Mouse (Mus musculus) heart, postnatal 0 days (tissue): ENCODE results near the gene Tmem210. TPM values are rescaled to one million over a fixed set of nuclear protein-coding genes. Genes with fewer than 3 reads are reported as not detected.

Experiments used
- ATAC-seq: fragments of 200-750 bp; cut with Nextera tagmentation; 2 replicates; pipeline ENCODE4 v1.8.0; 2017; ENCODE audit warnings: low read depth, moderate number of reproducible peaks, moderate library complexity; ENCODE audit not compliant: insufficient read depth
- DNase-seq: peaks from one replicate; pipeline ENCODE4 v3.0.0-alpha.2; 2016; ENCODE audit warnings: low spot score
- H3K27ac ChIP-seq: fragments of 300-500 bp; sonication (generic); 2 replicates; pipeline ENCODE4 v1.5.1; 2014; ENCODE audit warnings: low read depth, mild to moderate bottlenecking
- H3K27me3 ChIP-seq: fragments of 300-500 bp; sonication (generic); 2 replicates; pipeline ENCODE4 v1.6.1; 2014; ENCODE audit warnings: low read length, mixed read lengths; ENCODE audit not compliant: control insufficient read depth, insufficient read depth
- H3K36me3 ChIP-seq: fragments of 300-500 bp; sonication (generic); replicated peaks from 2 replicates; pipeline ENCODE4 v1.6.1; 2014; ENCODE audit warnings: low read length, mixed read lengths; ENCODE audit not compliant: control insufficient read depth, insufficient read depth
- H3K4me1 ChIP-seq: fragments of 300-500 bp; sonication (generic); 2 replicates; pipeline ENCODE4 v1.6.1; 2014; ENCODE audit warnings: antibody characterized with exemption; ENCODE audit not compliant: control insufficient read depth, insufficient read depth
- H3K4me2 ChIP-seq: fragments of 300-500 bp; sonication (generic); 2 replicates; pipeline ENCODE4 v1.6.1; 2014; ENCODE audit warnings: low read depth, mild to moderate bottlenecking, low read length, moderate library complexity
- H3K4me3 ChIP-seq: fragments of 300-500 bp; sonication (generic); 2 replicates; pipeline ENCODE4 v1.5.1; 2014; ENCODE audit warnings: low read depth, low read length
- H3K9ac ChIP-seq: fragments of 300-500 bp; sonication (generic); replicated peaks from 2 replicates; pipeline ENCODE4 v1.6.1; 2014; ENCODE audit warnings: low read depth, low read length, mixed read lengths
- H3K9me3 ChIP-seq: fragments of 300-500 bp; sonication (generic); replicated peaks from 2 replicates; pipeline ENCODE4 v1.6.1; 2016; ENCODE audit warnings: low read length; ENCODE audit not compliant: control insufficient read depth
- CTCF ChIP-seq: IDR thresholded peaks from 2 replicates; pipeline ENCODE4 v1.5.1; 2016; ENCODE audit warnings: antibody characterized with exemption, control low read depth, low read depth
- EP300 ChIP-seq: IDR thresholded peaks from 2 replicates; pipeline ENCODE4 v1.6.1; 2016; ENCODE audit warnings: antibody characterized with exemption, low read depth
- whole genome bisulfite sequencing: fragments of 180-500 bp; shearing (Covaris S2); extraction: QIAGEN DNeasy Blood & Tissue Kit; methylation state at CpG from one replicate; pipeline ENCODE4 v1.1.7; 2014; 5-methylcytosine and 5-hydroxymethylcytosine counted together
- polyA plus RNA-seq: library from polyadenylated mRNA; unstranded; fragments of >200 nt; fragmentation: Nextera tagmentation; extraction: Ambion mirVana; gene quantifications from 2 replicates; pipeline ENCODE4 v1.2.1, GENCODE M21; 2015
- total RNA-seq: library from RNA; depleted of rRNA; stranded (reverse); fragments of >200 nt; gene quantifications from 2 replicates; pipeline ENCODE4 v1.2.3, GENCODE M21; 2014; ENCODE audit warnings: low replicate concordance

Gene Tmem210
- total and polyA plus RNA-seq, 2 experiments from 2014 or later: not detected

GRCm38 (mm10) chr2:25320084-25320483, 32.1 kb downstream of the Tmem210 start:
- no peaks in the 10 kb centered on the region for H3K4me1 ChIP-seq
- no peak overlapping the region for H3K4me2 ChIP-seq
- H3K9ac ChIP-seq: no peak overlapping the region
- ATAC-seq (no peak), DNase-seq (no peak)
- TF ChIP-seq EP300 (no peak), CTCF (no peak)
- no peaks in the 10 kb centered on the region for H3K9me3 ChIP-seq
- no peak overlapping the region for H3K4me3 ChIP-seq
- no peak overlapping the region for H3K27ac ChIP-seq
- 33% methylated on average over 2 of the region's 2 CpGs for WGBS
- no peaks in the 10 kb centered on the region for H3K36me3 ChIP-seq
- H3K27me3 ChIP-seq: peaks cover 41% of the 10 kb centered on the region

DNA sequence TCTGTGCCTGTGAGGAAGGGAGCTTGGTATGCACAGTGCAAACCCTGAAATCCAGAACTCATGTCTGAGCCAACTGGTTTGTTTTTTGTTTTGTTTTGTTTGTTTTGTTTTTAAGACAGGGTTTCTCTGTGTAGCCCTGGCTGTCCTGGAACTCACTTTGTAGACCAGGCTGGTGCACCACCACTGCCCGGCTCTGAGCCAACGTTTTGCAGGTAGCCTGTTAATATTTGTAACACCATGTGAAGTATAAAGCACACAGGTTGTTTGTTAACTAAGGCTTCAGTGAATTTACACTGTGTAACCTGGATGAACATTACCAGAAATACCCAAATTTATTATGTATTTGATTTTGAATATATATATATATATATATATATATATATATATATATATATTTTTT, 38.1 kb downstream of the Tmem210 start:
- TF ChIP-seq EP300 (no peak), CTCF (no peak)
- H3K4me1 ChIP-seq: no peaks in the 10 kb centered on the region
- no peak for DNase-seq
- 69% methylated on average over 2 of the region's 2 CpGs for WGBS
- no peak overlapping the region for H3K4me2 ChIP-seq
- no peak overlapping the region for H3K9ac ChIP-seq
- no peaks in the 10 kb centered on the region for H3K36me3 ChIP-seq
- H3K27me3 ChIP-seq: 0 out of 2 replicates have a peak, but pooled peaks cover 2% of the 10 kb centered on the region
- H3K27ac ChIP-seq: no peak overlapping the region
- no peaks in the 10 kb centered on the region for H3K9me3 ChIP-seq
- ATAC-seq: no peak
- H3K4me3 ChIP-seq: no peak overlapping the region

GRCm38 (mm10) chr2:25328440-25328839, 40.5 kb downstream of the Tmem210 start:
- 36% methylated on average over 7 of the region's 7 CpGs for WGBS
- TF ChIP-seq CTCF: peak; percentile 56
- TF ChIP-seq EP300: no peak
- H3K4me1 ChIP-seq: peaks cover 12% of the 10 kb centered on the region
- no peaks in the 10 kb centered on the region for H3K9me3 ChIP-seq
- no peak overlapping the region for H3K9ac ChIP-seq
- H3K27me3 ChIP-seq: no peaks in the 10 kb centered on the region
- no peak overlapping the region for H3K4me3 ChIP-seq
- ATAC-seq (no peak), DNase-seq (no peak)
- no peak overlapping the region for H3K27ac ChIP-seq
- H3K4me2 ChIP-seq: no peak overlapping the region
- no peaks in the 10 kb centered on the region for H3K36me3 ChIP-seq

DNA sequence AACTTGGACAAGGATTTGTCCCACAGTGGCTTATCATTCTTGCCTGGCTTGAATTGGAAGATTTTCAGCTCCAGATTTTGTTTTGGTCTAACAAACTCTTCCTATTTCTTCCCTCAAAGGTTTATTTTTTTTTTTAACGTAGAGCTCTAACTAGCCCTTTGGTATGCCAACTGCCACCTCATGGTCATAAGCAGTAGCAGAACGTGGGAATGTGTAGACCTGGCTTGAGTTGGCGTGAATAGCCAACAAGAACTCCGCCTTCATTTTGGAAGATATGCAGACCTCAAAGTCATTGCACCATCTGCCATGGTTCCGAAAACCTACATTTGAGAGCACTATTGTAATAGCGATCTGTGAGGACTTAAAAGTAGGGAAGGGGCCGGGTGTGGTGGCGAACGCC, 43.5 kb downstream of the Tmem210 start:
- no peak for DNase-seq

DNA sequence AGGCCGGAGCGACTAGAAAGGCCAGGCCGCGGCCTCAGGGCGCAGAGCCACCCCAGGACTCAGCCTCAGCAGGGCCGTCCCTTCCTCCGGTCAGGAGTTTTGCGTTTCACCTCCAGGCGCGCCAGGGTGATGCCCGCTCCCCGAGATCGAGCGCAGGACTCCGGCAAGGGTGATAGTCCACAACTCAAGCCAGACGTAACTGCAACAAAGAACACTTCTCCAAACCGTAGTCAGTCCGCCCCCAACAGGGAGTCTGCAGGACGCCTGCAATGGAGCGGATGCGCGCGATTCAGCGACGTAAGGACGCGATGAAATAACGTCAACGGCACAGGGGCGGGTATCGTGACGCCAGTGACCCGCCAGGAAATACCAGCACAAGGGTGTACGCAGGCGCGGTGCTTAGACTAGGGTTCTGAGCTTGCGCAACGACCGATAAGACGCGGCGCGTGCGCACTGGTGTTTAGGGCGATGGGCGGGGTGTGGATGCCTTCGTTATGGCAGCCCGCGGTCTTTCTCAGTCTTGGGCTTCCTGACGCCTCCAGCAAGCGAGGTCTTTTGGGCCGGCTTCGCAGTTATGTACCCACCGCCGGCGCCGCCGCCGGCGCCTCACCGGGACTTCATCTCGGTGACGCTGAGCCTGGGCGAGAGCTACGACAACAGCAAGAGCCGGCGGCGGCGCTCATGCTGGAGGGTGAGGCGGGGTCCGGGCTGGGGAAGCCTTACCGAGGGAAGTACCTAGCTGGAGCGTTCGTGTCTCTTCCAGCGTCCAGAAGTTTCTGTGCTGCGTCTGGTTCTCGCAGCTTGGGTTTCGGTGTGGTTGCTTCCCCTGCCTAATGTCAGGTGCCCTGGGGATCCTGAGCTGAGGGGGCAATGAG, 44.6 kb downstream of the Tmem210 start, which contains the start of gene Man1b1:
TSS of gene Man1b1 (plus strand) at position 53 of the 875 bp plus-strand sequence.
- peaks cover 38% of the 10 kb centered on the region for H3K36me3 ChIP-seq
- TF ChIP-seq EP300: 0 out of 2 replicates have a peak, but pooled peaks have one; percentile 44
- TF ChIP-seq CTCF: peak; percentile 36
- H3K4me2 ChIP-seq: peak within 1 kb of the TSS; percentile 88
- ATAC-seq (peak; percentile 99), DNase-seq (peak; percentile 99)
- under 1% methylated on average over 76 of the region's 78 CpGs for WGBS
- H3K27ac ChIP-seq: peak within 1 kb of the TSS; percentile 91
- H3K4me3 ChIP-seq: peak within 1 kb of the TSS; percentile 68
- H3K4me1 ChIP-seq: peaks cover 17% of the 10 kb centered on the region
- H3K27me3 ChIP-seq: no peaks in the 10 kb centered on the region
- H3K9ac ChIP-seq: peak within 1 kb of the TSS; percentile 91
- no peaks in the 10 kb centered on the region for H3K9me3 ChIP-seq

More for the DNA sequence above, 43.5 kb downstream of the Tmem210 start:
- Histone ChIP-seq H3K4me2 (peak overlapping the region; percentile 88), H3K4me3 (peak overlapping the region; percentile 68), H3K36me3 (peaks cover 27% of the 10 kb centered on the region), H3K27ac (no peak overlapping the region), H3K9me3 (no peaks in the 10 kb centered on the region), H3K9ac (peak overlapping the region; percentile 91; the same call in 1 of the 2 replicates), H3K4me1 (peaks cover 17% of the 10 kb centered on the region), H3K27me3 (no peaks in the 10 kb centered on the region)
- ATAC-seq: no peak
- no peak for TF ChIP-seq EP300
- 0 out of 2 replicates have a peak, but pooled peaks have one; percentile 3 for TF ChIP-seq CTCF
- WGBS: 51% methylated on average over 9 of the region's 9 CpGs
